Mouse (Mus musculus) adrenal gland, adult 2 months (tissue): ENCODE measurements around the gene Mtmr1. TPM values are rescaled to one million over a fixed set of nuclear protein-coding genes. Genes with fewer than 3 reads are reported as not detected.

ENCODE experiments used
- DNase-seq: peaks from one replicate; pipeline ENCODE4 v3.0.0; 2021
- polyA plus RNA-seq: library from polyadenylated mRNA; depleted of rRNA; stranded (reverse); fragments of >200 nt; gene quantifications from 2 replicates; pipeline ENCODE4 v1.2.3, GENCODE M21; 2012; rRNA removed
- total RNA-seq, 2 experiments: library from RNA; stranded (reverse); gene quantifications; 2 replicates each; pipeline ENCODE4 v1.2.3; 2021

The Mtmr1 gene
- total and polyA plus RNA-seq, 3 experiments, result 7.4 to 31.6 (median 25.8) TPM

DNA sequence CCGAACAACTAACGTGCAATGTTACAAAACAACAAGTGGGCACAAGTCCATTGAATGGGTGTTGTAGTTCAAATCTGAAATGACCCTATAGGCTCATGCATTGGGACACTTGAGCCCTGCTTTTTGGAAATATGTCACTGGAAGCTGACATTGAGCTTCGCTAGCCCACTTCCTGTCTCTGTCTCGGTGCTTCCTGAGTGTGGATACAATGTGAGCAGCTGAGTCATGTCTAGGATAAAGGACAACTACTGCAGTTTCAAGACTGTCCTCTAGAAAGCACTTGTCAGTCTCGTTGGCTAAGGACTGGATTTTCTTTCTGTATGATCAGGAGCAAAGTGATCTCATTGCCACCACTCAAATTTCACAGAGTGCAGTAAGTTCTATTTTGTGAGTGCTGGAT is 78.4 kb downstream of the Mtmr1 start:
- no peak for DNase-seq

DNA sequence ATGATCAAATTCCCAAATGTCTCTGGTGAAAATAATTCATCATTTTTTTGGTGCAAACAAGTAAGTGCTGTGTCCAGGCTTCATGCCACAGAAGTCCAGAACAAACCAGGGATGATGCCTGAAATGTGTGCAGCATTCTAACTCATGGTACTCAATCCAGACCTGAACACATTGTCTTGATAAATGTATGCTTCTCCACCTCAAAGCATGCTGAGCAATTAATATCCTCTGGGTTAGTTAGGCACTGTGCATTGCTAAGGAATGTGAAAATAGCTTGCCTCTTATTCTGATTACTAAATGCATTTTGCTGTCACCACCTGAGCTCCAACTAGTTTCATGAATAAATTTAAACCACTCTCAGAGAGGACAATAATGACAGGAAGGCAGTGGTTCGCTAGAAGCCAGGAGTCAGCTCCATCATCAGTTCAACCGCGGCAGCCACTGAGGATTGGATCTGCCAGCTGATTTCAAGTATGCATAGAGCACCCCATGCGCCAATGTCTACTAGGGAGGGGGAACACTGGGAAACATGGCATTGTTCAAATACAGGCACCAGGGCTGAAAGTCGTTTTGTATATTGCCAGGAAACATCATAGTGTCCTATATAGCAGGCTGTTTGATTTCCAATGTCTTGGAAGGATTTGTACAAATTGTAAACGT is 91.6 kb downstream of the Mtmr1 start:
- no peak for DNase-seq

DNA sequence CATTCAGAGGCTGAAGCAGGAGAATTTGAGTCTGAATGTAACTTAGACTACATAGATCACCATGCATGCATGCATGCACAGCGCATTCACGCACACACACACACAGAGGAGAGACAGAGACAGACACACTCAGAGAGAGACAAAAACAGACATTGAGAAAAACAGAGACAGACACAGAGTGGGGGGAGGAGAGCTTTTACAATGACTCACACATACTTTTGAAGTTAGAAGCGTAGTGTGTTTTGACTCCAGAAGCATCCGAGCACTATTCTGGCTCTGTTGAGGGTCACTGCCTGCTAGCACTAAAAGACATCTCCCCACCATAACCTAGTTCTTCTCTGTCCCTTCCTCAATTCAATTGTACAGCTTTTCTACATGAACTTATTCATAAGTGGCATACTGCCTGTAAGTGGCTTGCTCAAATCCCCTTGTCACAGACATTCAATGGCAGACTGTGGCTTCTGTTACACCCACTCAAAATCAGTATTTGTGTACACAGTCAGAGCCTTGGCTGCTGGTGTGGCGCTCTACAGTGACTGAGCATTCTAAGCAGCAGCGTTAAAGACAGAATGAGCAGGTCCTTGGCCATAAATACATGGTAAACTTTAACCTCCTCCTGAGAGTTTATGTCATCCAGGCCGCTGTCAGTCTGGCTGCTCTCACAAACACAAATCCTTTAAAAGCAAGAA is 99.7 kb downstream of the Mtmr1 start:
- peak; percentile 20 for DNase-seq

DNA sequence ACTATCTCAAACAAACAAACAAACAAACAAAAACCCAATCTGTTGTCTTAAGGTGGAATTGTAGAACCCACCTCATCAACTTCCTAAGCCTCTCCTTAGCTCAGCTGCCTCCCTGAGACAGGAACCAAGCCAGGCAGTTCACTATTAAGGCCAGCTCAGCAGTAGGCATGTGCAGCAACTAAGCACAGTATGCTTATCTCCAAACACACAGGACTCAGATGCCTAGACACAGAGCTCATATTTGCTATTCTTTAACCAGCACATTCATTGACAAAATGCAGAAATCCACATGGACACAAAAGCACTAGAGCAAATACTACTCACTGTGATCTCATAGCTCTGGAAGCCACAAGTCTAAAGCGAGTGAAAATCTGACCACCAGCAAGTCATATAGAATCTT is 100.9 kb downstream of the Mtmr1 start:
- DNase-seq, result no peak

DNA sequence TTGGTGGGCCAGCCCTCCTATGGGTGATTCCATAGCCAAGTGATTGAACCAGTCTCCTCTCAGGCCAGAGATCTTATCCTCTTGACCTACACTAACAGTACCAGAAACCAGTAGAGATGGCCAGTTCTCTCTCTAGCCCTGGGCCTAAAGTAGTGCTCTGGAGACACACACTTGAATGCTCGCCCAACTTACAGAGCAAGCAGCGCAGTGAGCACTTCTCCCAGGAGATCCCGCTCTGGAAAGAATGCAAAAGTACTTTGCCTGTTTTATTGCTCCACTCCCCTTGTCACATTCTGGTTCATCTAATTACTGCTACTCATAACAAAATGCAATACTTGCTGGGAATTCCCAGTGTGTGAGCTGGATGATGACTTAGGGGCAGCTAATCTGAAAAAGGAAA is 102.9 kb downstream of the Mtmr1 start:
- DNase-seq, result no peak

Other genes starting within 250 kb of the Mtmr1 start
- gene Mtm1, start 154.0 kb upstream of the Mtmr1 start, total RNA-seq, result 10 to 100 TPM; 16.6 to 17.4 TPM
- 1.0 and 1.6 TPM in 2 replicates for gene Mtm1, start 154.0 kb upstream of the Mtmr1 start, polyA plus RNA-seq
- gene Cd99l2, start 128.1 kb downstream of the Mtmr1 start, total RNA-seq, result 100 to 1,000 TPM in 1 of 2 experiments, 10 to 100 TPM in 1; 78.0 to 110 TPM
- 18.7 and 21.4 TPM in 2 replicates for gene Cd99l2, start 128.1 kb downstream of the Mtmr1 start, polyA plus RNA-seq
- 100 to 1,000 TPM; 187 to 204 TPM for gene Hmgb3, start 191.2 kb downstream of the Mtmr1 start, total RNA-seq
- gene Hmgb3, start 191.2 kb downstream of the Mtmr1 start, polyA plus RNA-seq, result 94.7 and 142 TPM in 2 replicates